Mouse (Mus musculus) cerebellum, adult 2 months (tissue): ENCODE results near the gene Tfe3. TPM values are rescaled to one million over a fixed set of nuclear protein-coding genes. Genes with fewer than 3 reads are reported as not detected.
A peak's percentile ranks its signal among the peaks of the same experiment; 100 is the strongest.
"Not testable (repeated sequence)": the region's sequence is repeated elsewhere in the genome, so short reads cannot be mapped to it uniquely, and the experiment has no call there.

Experiments used
- DNase-seq, 2 experiments: peaks; one replicate each; pipeline ENCODE4 v3.0.0; 2021
- H3K27ac ChIP-seq: fragments of 200-500 bp; 2 replicates; pipeline ENCODE4 v1.5.1; 2012; ENCODE audit warnings: low read length, control low read depth, inconsistent platforms; ENCODE audit not compliant: insufficient read depth
- H3K27me3 ChIP-seq: fragments of 200-500 bp; 2 replicates; pipeline ENCODE4 v1.6.1; 2012; ENCODE audit warnings: inconsistent platforms, mild to moderate bottlenecking, low read length, moderate library complexity; ENCODE audit not compliant: control insufficient read depth, insufficient read depth
- H3K4me1 ChIP-seq: fragments of 200-500 bp; 2 replicates; pipeline ENCODE4 v1.6.1; 2011; ENCODE audit warnings: low read length; ENCODE audit not compliant: control insufficient read depth, insufficient read depth
- H3K4me3 ChIP-seq: fragments of 200-500 bp; replicated peaks from 2 replicates; pipeline ENCODE3; 2011; ENCODE audit warnings: mild to moderate bottlenecking, low read depth, low read length, control low read depth; ENCODE audit not compliant: insufficient read depth
- CTCF ChIP-seq: fragments of 200-500 bp; IDR thresholded peaks from 2 replicates; pipeline ENCODE4 v1.5.1; 2011; ENCODE audit warnings: low read depth, mild to moderate bottlenecking, control low read depth, low read length, moderate library complexity, borderline replicate concordance; ENCODE audit not compliant: insufficient read depth
- POLR2A ChIP-seq: fragments of 200-500 bp; IDR thresholded peaks from 2 replicates; pipeline ENCODE4 v1.6.1; 2011; ENCODE audit warnings: low read length, control low read depth, borderline replicate concordance; ENCODE audit not compliant: insufficient read depth
- WGBS: fragments of 180-500 bp; shearing (Covaris S2); methylation state at CpG from one replicate; pipeline ENCODE4 v1.1.7; 2018; 5-methylcytosine and 5-hydroxymethylcytosine counted together
- polyA plus RNA-seq: library from polyadenylated mRNA; depleted of rRNA; stranded (reverse); fragments of >200 nt; gene quantifications from 2 replicates; pipeline ENCODE4 v1.2.3, GENCODE M21; 2012

The Tfe3 gene
- polyA plus RNA-seq, 1 experiment = 24.4 TPM

DNA sequence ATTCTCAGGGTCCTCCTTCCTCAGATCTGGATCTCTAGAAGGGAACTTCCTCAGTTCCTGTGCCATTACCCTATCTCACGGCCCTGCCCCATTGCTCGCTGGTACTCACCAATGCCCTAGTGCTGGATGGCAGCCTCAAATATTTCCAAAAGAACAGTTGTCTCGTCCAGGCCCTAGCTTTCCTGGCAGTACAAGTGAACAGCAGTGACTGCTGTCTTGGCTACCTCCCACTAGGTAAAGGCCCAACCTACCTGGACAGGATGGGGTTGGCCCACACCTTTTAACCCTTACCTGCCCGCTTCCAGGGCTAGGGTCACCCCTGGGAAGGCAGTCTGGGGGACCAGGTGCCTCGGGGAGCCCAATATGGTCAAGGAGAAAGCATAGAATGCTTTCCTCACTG, 21.3 kb upstream of the Tfe3 start:
- DNase-seq = peak; percentile 66 to 75
- WGBS = 18% methylated on average over 5 of the region's 5 CpGs
- Histone ChIP-seq H3K27me3 (no peaks in the 10 kb centered on the region), H3K4me3 (peak overlapping the region; percentile 88), H3K27ac (peak overlapping the region; percentile 96), H3K4me1 (peaks cover 7% of the 10 kb centered on the region)
- TF ChIP-seq CTCF (no peak), POLR2A (peak; percentile 54; the same call in 1 of the 2 replicates)

DNA sequence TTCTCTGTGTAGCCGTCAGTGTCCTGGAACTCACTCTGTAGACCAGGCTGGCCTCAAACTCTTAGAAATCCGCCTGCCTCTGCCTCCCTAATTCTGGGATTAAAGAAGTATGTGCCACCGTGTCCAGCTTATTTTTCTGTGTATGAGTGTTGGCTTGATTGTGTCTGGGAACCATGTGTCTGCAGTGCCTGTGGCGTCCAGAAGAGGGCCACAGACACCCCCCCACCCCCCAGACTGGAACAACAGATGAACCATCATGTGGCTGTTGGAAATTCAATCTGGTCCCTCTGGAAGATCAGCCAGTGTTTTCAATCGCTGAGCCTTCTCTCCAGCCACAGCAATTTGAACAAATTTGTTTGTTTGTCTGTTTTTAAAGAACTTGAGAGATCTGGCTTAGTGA, 18.9 kb upstream of the Tfe3 start:
- DNase-seq = no peak
- 33% methylated on average over 5 of the region's 5 CpGs for WGBS
- Histone ChIP-seq H3K4me3 (no peak overlapping the region), H3K27ac (no peak overlapping the region), H3K4me1 (no peaks in the 10 kb centered on the region), H3K27me3 (no peaks in the 10 kb centered on the region)
- TF ChIP-seq POLR2A (no peak), CTCF (peak; percentile 54; the same call in 1 of the 2 replicates)

GRCm38 (mm10) chrX:7744940-7745339, 17.4 kb upstream of the Tfe3 start:
- no peak overlapping the region for H3K4me3 ChIP-seq
- DNase-seq = no peak
- H3K27me3 ChIP-seq = no peaks in the 10 kb centered on the region
- no peak for TF ChIP-seq POLR2A
- no peak for TF ChIP-seq CTCF
- H3K27ac ChIP-seq = no peak overlapping the region
- 65% methylated on average over 1 of the region's 1 CpGs for WGBS
- no peaks in the 10 kb centered on the region for H3K4me1 ChIP-seq

GRCm38 (mm10) chrX:7745429-7745828, 16.9 kb upstream of the Tfe3 start:
- DNase-seq = no peak
- Histone ChIP-seq H3K4me3 (no peak overlapping the region), H3K4me1 (no peaks in the 10 kb centered on the region), H3K27ac (no peak overlapping the region), H3K27me3 (no peaks in the 10 kb centered on the region)
- 84% methylated on average over 8 of the region's 8 CpGs for WGBS
- no peak for TF ChIP-seq POLR2A
- TF ChIP-seq CTCF = no peak

GRCm38 (mm10) chrX:7750432-7751116, 11.8 kb upstream of the Tfe3 start, which contains the start of gene Ccdc120:
Gene Ccdc120, minus strand, starts transcription at chrX:7750905.
- TF ChIP-seq CTCF (no peak), POLR2A (no peak)
- WGBS = 7% methylated on average over 34 of the region's 56 CpGs
- H3K27me3 ChIP-seq = no peaks in the 10 kb centered on the region
- peak; percentile 83 to 85 for DNase-seq
- no peaks in the 10 kb centered on the region; the same call in 1 of the 2 replicates for H3K4me1 ChIP-seq
- H3K4me3 ChIP-seq = peak within 1 kb of the TSS; percentile 75
- H3K27ac ChIP-seq = peak within 1 kb of the TSS; percentile 55; the same call in 1 of the 2 replicates

- peak in 1 of 2 experiments; percentile 38 for DNase-seq
- not testable (repeated sequence) for H3K27me3 ChIP-seq, H3K4me1 ChIP-seq, H3K4me3 ChIP-seq, H3K27ac ChIP-seq
- WGBS = 12% methylated on average over 3 of the region's 3 CpGs
- 0 out of 2 replicates have a peak, but pooled peaks have one; percentile 11 for TF ChIP-seq CTCF
These were observed 8.7 kb upstream of the Tfe3 start for GRCm38 (mm10) chrX:7753627-7754026.

DNA sequence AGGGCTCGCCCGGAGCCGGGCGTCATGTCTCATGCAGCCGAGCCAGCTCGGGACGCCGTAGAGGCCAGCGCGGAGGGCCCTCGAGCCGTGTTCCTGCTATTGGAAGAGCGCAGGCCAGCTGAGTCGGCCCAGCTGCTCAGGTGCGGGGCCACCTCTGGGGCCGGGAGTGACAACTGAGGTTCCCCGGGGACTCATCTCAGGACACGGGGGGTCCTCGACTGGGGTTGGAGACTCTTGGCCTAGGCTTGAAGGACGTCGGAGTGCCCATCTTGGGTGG, 499 bp downstream of the Tfe3 start:
- Histone ChIP-seq H3K27me3 (no peaks in the 10 kb centered on the region), H3K4me1 (peaks cover 5% of the 10 kb centered on the region; the same call in 1 of the 2 replicates), H3K4me3 (peak overlapping the region; percentile 84), H3K27ac (peak overlapping the region; percentile 66)
- DNase-seq = no peak
- TF ChIP-seq POLR2A = no peak
- TF ChIP-seq CTCF = no peak
- WGBS = 9% methylated on average over 21 of the region's 21 CpGs

DNA sequence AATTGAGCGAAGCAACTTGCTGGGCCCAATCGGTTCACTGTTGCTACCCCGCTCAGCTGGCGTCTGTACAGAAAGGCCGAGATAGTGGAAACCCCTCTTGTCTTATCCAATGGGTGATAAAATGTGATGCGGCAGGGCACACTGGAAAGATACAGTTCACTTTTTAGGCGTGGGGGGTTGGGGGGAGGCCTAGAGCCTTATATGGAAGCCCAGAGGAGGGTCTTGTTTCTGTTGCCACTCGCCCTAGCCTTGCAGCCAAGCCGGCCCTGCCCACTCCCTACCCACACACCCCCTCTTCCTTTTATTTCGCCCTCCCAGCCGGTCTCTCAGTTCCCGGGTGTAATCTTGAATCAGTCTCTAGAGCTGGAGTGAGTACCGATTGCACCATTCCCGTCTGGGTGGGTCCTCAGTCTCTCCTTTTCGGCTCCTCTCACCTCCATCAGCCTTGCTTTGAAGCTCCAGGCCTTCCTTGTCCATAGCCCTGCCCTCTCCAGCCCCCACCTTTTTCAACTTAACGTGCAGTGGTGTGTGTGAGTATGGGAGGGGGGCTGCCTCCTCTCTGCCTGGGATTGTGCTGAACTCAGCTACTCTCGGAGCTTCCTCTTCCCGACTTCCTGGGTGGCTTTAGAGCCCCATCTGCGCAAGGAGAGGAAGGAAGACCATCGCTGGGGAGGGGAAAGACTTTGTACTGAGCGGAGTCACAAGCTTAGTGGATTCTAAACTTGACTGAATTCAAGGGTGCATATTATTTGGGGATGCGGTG, 1.5 kb downstream of the Tfe3 start:
- Histone ChIP-seq H3K27ac (no peak overlapping the region), H3K4me1 (peaks cover 5% of the 10 kb centered on the region; the same call in 1 of the 2 replicates), H3K4me3 (peak overlapping the region; percentile 84), H3K27me3 (no peaks in the 10 kb centered on the region)
- 5% methylated on average over 22 of the region's 22 CpGs for WGBS
- DNase-seq = no peak
- TF ChIP-seq CTCF = no peak
- TF ChIP-seq POLR2A = no peak
